Mouse (Mus musculus) cerebellum, adult 9-10 months (tissue): ENCODE data around the gene Wdr82.
A peak's percentile ranks its signal among the peaks of the same experiment; 100 is the strongest.

ENCODE experiments used
- DNase-seq: peaks from one replicate; pipeline ENCODE4 v3.0.0; 2022

Wdr82 gene

DNA sequence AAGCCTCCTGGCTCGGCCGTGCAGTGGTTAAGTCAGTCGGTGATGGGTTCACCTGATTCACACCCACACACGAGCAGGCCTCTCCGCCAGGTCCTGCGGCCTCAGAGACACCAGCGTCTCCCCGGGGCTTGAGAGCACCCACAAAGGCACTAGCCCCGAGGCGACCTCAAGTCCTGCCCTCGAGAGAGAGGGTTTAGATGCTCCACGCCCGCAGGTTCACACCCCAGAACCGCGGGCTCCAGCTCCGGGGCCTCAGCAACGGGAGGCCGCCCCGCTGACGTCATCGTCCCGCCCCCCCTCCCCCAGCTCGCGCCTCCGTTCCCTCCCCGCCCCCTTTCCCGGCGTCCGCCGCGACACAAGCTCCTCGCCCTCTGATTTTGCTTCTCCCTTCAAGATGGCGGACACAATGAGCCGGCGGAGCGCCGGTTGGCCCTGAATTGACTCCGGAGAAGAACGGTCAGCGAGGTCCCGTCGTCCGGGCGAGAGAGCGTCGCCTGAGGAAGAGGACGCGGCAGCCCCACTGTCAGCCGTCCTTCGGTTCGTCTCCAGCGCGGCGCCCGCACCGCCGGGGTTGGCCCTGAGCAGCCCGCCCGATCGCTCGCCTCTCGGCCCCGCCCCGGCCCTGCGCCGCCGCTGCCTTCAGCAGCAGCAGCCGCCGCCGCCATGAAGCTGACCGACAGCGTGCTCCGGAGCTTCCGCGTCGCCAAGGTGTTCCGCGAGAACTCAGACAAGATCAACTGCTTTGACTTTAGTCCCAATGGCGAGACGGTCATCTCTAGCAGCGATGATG lies at the start of gene Wdr82:
Wdr82 (plus strand) TSS at position 373 of the 790 bp plus-strand sequence.
- peak; percentile 89 for DNase-seq

DNA sequence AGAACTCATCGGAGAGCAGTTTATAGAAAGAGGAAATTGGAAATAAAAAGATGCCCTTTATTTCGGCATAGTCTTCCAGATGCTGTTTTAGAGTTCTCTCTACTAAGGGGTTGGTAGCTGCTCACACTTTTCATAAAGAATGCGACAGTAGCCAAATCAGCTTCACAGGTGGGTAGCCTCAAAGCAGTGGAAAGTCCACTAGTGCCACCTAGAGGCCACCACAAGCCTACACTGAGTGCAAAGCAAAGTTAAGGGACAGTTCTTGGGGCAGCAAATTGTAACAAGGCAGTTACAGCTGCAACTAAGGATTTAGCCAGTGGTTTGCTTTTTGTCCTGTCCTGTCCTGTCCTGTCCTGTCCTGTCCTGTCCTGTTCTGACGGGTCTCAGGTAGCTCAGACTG lies 47.1 kb upstream of the Wdr82 start:
- DNase-seq: no peak

DNA sequence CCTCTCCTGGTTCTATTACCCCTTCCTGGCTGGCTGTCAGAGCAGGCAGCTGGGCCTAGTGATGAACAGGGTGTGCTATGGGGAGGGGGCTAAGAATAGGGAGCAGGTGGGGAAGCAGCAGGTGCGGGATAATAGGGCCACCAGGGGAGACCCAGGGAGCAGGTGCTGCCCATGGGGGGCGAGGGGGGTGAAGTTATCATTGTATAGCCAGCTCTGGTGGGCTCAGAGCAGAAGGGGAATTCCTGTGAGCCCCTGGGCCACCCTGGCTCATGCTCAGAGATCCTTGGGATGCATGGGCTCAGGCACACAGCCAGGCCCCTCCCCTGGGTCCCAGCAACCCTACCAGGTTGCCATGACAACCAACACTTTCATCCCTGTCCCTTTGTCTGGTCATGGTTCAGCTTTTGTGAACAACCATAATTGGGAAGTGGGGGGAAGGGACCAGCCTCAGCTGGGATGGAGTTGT lies 43.9 kb upstream of the Wdr82 start:
- no peak for DNase-seq

DNA sequence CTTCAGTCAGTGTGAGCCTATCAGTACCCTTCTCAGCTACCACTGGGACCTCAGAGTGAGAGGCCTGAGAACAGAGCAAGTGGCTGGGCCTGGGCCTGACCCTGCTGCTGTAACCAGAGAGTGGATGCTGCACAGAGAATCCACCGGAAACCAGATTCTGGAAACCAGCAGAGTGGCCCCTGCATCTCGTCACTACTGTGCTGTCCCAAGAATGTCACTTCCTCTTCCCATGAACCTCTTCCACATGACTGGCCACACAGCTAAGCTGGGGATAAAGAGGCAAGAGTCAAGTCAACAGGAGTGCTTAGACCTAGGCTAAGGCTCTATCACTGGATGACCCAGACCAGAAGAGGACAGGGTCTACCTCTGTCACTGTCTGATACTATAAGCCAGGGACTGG lies 41.7 kb upstream of the Wdr82 start:
- DNase-seq: no peak

DNA sequence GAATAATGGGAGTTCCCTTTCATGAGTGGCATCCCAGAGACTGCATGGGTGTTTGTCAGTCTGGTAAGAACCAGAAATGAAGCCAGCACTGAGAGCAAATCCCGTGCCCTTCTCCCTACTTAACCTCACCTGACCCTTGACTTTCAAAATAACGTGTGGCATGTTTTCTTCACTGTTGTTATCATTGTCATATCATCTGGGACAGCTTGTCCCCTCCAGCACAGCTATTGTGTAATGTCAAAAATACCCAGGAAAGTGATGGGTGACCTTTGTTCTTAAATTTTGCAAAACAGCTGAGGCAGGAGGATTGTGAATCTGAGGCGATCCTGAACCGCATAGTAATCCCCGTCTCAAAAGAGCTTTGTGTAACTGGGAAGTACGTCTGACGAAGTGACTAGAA lies 40.5 kb upstream of the Wdr82 start:
- DNase-seq: no peak

DNA sequence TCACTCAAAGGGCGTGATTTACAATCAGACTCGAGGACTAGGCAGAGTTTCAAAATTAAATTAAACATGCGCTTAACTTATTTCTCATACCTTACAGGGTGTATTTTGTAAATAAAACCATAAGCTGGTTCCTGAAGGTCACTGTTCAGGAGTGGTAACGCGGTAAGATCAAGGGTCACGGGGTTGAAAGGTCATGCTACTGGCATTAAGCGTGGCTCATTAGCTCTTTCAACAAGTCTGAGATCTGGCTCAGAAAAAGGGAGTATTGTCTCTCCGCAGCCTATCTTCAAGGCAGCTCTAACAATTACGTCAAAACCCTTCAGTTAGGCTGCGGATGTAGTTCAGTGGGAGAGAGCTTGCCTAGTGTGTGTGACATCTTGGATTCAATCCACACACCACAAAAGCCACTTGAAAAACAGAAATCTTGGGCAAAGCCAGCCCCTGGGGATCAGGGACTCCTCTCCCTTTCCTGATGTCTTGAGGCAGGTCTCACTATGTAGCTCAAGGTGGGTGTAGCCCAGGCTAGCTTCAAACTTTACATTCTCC lies 33.0 kb upstream of the Wdr82 start:
- DNase-seq: no peak

DNA sequence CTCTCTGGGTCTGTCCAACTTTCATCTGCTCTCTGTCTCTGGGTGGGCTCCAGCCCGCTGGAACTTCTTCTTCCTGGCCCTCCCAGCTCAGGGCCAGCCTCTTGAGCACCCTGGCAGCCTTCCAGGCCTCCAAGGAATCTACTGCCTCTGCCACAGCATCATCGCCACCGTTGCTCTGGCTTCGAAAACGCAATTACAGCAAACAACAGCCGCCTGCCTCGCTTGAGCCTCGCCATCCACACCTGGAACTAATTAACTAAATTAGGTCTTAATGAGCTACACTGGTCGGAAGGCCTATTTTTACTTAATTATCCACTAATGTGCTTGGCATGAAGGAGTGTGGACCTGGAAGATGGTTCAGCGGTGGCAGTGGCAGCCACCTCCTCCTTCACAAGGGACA lies 31.0 kb upstream of the Wdr82 start:
- no peak for DNase-seq

DNA sequence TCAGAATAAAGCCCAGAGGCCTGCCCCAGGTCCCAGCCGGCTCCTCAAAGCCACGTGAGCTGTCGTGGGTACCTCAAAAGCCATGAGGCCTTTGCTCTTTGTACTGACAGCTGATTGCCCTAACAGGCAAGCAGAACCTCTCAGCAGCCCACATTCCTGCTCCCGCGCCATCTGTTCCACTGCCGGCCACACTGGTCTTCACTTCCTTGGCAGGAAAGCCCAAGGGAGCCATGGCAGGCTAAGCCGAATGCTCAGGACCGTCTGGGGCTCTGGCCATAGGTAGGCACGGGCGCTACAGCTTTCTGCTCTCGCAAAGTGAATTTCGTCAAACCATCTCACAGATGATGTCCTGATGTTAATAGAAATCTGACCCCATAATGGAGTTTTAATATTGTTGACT lies 28.8 kb upstream of the Wdr82 start:
- DNase-seq: peak; percentile 85

DNA sequence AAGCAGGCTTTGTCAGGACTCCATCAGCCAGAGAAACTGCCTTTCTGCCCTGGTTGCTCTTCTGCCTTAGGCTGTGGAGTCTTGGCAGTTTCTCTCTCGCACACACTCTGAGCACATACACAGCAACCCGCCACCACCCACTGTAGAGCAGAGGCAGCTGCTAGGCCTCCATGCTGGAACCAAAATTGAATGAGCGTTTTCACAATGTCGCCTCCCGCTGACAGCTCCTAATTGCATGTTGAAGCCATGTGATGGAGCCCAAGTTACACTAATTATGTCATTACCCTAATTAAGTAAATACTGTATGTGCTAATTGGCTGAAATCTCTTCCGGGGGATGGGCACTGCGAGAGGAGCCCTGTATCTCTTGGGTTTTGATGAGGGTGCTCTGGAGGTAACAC lies 26.6 kb upstream of the Wdr82 start:
- DNase-seq: no peak

DNA sequence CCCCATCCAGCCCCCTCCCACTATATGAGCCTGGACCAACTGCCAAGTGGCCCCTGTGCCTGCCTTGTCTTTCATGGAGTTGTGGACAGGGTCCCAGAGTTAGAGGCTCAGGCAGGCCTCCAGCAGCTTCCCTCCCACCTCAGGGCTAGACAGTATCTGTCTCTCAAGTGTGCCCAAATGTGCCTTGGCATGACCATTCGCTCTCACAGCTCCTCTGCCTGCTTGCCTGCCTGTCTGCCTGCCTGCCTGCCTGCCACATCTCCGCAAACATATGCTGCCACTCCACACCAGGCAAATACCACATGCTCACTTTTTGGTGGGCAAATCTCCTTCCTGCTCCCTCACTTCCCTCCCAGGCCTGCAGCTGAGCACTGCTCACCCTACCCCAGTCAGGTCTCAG lies 25.1 kb upstream of the Wdr82 start:
- no peak for DNase-seq

DNA sequence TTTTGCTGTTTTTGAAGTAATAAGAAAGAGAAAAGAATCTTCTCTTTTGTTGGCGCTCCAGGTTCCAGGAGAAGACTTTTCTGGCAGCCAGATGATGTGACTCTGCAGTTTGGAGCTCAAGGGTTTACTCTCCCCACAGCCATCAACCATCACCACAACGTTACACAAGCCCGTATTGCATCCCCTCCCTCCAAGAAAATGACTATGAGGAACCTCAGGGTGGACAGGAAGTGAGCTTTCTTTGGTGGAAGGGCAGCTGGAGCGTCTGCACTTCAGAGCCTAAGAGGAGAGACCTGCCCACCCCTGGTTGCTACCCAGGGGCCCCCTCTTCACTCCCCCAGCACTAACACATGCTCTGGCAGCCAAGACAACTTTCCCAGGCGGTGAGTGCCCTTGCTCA lies 23.4 kb upstream of the Wdr82 start:
- no peak for DNase-seq

DNA sequence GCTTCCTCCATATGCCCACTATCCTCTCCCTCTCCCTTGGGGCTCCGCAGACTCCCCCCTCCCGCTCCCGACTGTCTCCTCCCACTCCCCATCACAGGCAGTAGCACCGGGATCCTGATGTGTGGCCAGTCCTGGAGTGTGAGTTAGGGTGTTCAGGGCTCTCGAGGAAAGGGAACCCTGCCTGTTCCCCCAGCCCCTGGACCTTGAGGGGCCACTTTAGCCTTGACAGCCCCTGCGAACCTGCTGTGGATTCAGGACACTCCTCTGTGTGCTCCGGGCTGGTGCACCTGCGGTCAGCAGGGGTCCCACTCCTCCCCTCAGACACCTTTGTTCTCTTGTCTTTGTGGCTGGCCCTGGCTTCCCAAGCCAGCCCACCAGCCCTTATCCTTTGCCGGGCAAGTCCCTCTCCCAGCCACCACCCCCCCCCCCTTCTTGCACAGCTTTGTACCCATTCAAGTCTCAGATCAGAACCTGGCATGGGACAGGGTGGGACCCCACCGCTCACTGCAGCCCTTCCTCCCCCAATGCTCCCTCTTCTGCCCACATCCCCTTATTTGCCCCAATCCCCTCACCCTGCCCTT lies 22.8 kb upstream of the Wdr82 start:
- DNase-seq: no peak

DNA sequence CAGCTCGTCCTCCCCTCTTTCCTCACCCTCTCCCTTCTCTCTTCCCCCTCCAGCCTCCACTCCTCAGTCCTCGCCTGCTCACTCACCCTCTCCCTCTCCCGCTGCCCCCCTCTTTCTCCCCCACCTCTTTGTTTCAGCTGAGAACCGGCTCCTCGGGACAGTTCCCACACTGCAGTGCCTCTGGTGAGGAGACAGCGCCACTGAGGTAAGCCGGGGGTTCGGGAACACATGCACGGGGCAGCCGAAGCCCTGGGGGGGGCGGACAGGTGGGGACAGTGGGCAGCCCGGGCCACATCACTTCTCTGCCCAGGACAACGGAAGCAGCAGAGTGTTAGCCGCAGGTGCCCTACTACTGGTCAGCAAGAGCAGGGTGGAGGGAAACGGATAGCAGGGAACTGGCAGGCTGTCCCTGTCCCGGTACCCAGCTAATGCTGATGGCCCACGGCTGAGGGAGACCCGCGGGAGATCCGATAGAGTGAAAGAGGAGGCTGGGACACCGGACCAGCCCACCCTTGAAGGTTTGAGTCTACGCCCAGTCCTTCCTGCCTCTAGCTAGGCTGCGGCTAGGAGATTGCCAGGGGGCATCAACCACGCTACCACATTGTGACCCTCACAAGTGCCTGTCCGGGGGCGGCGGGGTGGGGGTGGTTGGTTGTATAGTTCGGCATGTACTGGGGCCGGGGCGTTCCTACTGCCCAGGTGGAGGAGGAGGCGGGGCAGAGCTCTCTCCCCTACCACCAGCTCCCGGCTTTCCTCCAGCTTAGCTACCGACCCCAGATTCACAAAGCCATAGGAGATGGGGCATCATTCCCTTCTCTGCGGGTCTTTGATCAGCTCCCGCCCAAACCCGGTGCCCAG lies 22.0 kb upstream of the Wdr82 start:
- DNase-seq: no peak

DNA sequence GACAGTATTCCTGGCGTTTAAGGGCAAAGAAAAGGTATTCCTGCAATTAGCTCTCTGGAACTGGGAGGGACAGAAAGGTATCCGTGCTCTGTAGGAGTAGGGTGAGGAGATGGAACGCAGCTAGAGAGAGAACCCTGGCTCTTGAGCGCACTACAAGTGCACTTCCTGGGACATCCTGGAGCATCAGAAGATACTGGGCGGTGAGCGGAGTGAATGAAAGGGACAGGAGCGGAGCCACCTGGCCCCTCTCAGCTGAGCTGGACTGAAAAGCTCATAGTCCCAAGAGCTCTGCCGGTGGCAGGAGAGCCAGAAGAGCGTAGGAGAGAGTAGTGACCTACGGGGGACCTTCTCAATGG lies 21.4 kb upstream of the Wdr82 start:
- DNase-seq: no peak

DNA sequence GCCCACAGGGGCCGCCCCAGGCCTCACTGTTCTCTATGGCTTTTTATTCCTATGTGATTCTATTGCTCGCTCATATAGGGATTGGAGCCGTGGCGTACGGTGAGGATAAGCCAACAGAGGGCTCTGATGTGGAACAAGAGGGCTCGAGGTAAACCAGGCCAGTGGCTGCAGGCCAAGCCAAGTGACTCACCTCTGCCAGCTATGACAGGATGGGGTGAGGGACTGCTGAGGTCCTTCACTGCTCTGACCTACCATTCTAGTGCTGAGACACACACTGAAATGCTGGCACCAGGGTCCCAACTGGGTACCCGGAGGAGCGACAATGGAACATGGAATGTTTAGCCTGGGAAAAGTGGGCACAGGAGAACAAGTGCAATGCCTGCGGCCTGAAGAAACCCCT lies 16.6 kb upstream of the Wdr82 start:
- peak; percentile 12 for DNase-seq

DNA sequence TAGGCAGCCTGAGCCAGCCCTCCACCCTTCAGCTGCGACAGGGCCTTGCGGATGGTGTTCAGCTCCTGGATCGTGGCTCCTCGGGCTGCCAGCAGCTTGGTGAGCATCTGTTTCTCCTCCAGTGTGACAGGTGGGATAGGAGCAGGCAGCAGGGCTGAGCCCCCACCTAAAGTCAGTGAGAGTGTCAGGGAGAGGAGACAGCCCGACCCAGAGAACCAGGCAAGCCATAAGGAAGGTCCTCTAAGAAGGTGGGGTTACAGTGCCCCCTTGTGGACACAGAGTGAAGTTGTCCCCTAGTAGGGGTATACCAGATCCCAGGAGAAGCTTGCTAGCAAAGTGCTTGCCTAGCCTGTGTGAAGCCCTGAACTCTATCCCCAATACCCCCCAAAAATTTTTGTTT lies 14.3 kb upstream of the Wdr82 start:
- peak; percentile 84 for DNase-seq

DNA sequence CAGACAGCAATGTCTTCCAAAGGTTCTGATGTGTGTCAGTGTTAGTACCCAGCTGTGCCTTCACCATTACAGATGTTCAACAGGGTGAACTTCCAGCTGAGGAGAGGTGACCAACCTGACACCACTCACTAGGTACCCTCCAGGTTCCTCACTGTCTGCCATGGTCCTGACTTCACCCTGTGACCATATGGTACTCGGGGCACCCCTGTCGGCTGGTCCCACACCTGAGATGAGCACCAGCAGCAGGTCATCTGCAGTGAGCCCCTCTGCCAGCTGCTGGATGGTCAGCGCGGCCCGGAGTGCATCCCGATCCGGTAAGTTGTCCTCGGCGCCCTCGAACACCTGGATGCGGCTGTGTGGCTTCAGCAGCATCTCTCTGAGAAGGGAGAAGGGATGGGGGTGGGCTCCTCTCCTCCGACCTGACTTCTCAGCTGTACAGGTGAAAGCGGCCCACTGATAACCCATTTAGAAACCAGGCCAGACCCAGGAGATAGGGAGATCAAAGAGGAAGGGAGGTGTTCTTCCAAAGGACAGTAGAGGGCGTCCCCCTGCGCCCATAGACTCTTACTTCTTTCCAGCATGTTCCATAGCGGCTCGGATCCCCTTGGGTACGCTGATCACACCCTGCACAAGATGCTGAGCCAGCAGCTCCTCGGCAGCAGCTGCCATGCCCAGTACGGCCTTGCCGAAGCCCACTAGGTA lies 13.7 kb upstream of the Wdr82 start:
- DNase-seq: no peak

DNA sequence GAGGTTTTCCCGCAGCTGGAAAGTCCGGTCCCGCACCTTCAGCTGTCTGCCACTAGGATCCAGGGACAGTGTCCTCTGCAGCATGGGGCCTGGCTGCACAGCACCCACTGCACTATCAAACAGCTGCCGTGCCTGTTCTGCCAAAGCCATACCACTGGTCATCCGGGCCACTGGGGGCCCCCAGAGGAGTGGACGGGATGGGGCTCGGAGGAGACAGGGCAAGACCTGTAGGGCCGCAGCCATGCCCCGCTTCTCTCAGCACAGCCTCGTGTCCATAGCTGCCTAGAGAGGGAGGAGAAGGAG lies 13.2 kb upstream of the Wdr82 start:
- no peak for DNase-seq

DNA sequence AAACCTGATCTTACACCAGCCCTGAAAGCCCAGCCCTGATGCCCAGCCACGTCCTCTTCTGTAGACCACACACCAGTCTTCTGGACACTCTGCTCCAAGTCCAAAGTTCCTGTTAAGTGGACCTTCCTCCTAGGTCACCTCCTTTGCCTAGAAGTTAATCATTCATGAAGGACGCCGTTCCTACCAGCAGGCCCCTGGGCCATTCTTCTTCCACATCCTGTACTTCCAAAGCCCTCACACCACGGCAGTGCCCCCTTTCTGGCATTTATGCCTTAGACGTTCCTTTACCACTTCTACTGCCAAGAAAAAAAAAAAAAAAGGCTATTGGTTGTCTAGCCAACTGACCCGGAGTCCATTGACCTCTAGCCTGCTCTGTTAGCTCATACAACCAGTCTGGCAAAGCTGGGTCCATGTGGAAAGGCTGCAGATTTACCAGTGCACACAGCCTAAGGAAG lies 12.7 kb upstream of the Wdr82 start, which contains the start of gene Glyctk:
Glyctk (minus strand) TSS at position 102 of the 455 bp plus-strand sequence.
- DNase-seq: no peak

DNA sequence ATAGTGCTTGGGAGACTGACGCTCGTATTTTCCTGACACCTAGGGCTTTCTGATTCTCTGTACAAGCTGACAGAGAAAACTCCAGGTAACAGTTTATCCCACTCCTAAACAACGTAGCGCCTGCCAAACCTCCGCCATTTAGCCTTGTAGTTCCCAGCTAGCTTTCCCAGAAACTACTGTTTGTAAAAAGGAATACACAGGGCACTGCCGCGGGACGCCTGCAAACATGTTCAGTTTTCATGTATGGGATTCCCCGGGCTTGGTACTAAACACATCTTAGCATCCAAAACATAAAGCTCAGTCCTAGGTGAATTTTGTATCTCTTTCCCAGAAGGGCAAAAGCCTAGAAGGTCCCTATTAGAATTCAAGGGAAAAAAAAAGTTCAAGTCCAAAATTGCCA lies 11.5 kb upstream of the Wdr82 start:
- DNase-seq: no peak

DNA sequence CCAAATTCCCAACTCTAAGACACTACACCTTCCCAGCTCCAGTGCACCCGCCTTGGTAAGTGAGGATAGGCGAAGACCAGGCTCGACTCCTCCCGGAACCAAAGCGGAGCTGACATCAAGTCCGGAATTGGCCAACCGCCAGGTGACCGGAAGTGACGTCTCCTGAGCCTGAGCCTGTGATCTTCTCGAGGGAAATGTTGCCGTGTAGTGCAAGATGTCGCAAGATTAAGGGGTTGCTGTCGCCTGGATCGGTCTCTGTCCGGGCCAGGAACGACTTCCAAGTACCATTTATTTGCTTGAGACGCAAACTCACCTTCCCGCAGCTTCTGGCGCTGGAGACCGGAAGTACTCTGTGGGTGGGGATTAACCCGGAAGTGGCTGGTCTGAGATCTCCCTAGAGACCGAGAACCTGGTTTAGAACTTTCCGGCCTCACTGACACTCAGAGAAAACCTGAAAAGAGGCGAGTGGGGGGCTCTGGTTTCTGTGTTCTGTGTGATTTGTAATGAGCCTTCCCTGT lies 10.9 kb upstream of the Wdr82 start:
- DNase-seq: peak; percentile 98

DNA sequence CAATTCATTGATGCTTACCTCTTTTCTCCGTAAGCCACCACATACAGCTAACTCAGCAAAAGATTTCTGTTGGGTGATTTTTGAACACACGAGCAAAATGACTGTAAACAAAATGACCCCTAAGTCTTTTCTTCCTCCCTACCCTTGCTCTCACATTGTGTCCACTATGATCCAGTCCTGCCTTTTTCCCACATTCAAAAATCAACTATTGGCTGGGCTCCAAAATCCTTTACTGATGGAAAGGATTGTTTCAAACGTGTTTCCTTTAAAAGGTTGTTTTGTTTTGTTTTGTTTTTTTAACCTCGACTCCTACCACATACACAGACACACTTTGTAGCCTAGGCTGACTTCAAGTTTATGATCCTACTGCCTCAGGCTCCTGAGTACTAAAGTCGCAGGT lies 10.3 kb upstream of the Wdr82 start:
- DNase-seq: no peak

DNA sequence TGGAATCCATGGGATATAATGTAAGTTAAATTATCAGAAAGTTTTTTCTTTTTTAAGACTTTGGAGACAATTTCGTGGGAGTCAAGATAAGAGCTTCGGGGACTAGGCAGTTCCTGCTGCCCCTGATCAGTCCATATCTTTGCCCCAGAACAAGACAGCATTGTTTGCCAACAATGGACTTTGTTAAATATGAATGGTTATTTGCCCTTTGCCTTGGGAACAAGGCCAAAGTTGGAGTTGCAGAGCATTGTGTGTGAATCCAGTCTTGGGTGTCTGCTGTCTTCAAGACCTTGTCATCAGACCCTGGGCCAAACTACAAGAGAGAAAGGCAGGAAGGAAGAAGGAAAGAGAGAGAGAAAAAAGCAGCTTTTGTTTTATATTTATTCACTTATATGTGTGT lies 4.0 kb upstream of the Wdr82 start:
- DNase-seq: no peak
